Mouse (Mus musculus): ENCODE measurements around the gene AC131692.1. TPM values are rescaled to one million over a fixed set of nuclear protein-coding genes. Genes with fewer than 3 reads are reported as not detected.

Gene AC131692.1
- polyA plus RNA-seq, 1 experiment from 2014 or later, result not detected

DNA sequence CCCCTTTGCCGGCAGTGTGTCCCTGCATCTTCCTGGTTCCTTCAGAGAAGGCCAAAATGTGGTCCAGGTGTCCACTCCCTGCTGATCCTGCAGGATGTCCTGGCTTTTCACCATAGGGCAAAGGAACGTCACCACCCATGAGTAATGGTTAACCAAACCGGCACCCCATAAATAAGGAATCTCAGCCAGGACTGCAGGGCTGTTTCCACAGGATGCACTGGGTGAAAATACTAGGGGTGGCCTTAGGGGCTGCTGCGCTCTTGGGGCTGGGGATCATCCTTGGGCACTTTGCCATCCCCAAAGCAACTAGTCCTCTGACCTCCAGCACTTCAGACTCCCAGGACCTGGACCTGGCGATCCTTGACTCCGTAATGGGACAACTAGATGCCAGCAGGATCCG lies 11.4 kb downstream of the AC131692.1 start, which contains the start of gene Naaladl1:
Gene Naaladl1, plus strand, starts transcription at position 197 of the 400 bp plus-strand sequence.
- DNase-seq (ENCODE audit: low spot score) (no peak), ATAC-seq (no peak)
- H3K27me3 ChIP-seq (replicated peaks; ENCODE audit: insufficient read depth, low read length), result no peaks in the 10 kb centered on the region
- H3K4me1 ChIP-seq (ENCODE audit: insufficient read depth, low read depth, low read length), result no peaks in the 10 kb centered on the region
- 78% methylated on average over 7 of the region's 7 CpGs for WGBS
- TF ChIP-seq CTCF (IDR thresholded peaks at IDR 0.05) (no peak), EP300 (IDR thresholded peaks at IDR 0.05) (no peak)
- H3K4me2 ChIP-seq (replicated peaks; ENCODE audit: low read depth, low read length), result no peak within 1 kb of the TSS
- no peak within 1 kb of the TSS for H3K4me3 ChIP-seq (ENCODE audit: low read depth, low read length)
- no peaks in the 10 kb centered on the region for H3K9me3 ChIP-seq (ENCODE audit: low read length)
- H3K27ac ChIP-seq (ENCODE audit: low read length), result no peak within 1 kb of the TSS
- no peak within 1 kb of the TSS for H3K9ac ChIP-seq (replicated peaks; ENCODE audit: low read depth)
- H3K36me3 ChIP-seq (ENCODE audit: insufficient read depth, low read length), result no peaks in the 10 kb centered on the region

DNA sequence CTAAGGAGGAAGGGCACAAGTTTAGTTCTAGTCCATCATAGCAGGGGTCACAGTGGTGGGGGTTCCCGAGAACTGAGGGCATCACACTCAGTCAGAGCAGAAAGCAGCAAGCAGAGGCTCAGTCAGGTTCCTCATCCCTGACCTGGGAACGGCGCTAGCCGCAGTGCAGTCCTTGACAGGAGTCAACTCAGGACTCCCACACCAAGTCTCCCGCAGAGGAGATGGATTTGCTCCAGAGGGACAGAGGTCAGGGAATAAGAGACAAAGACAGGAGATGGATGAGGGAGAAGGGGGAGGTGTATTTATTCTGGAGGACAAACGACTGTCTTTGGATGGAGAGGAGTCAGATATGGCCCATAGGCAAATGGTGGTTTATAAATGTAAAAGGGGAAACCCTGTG lies 18.9 kb downstream of the AC131692.1 start:
- no peaks in the 10 kb centered on the region for H3K4me1 ChIP-seq (ENCODE audit: insufficient read depth, low read depth, low read length)
- ATAC-seq (no peak), DNase-seq (ENCODE audit: low spot score) (no peak)
- H3K9me3 ChIP-seq (ENCODE audit: low read length), result no peaks in the 10 kb centered on the region
- no peaks in the 10 kb centered on the region for H3K36me3 ChIP-seq (ENCODE audit: insufficient read depth, low read length)
- H3K4me3 ChIP-seq (ENCODE audit: low read depth, low read length), result no peak overlapping the region
- TF ChIP-seq EP300 (IDR thresholded peaks at IDR 0.05) (no peak), CTCF (IDR thresholded peaks at IDR 0.05) (no peak)
- H3K9ac ChIP-seq (replicated peaks; ENCODE audit: low read depth), result no peak overlapping the region
- no peak overlapping the region for H3K4me2 ChIP-seq (replicated peaks; ENCODE audit: low read depth, low read length)
- H3K27ac ChIP-seq (ENCODE audit: low read length), result no peak overlapping the region
- no peaks in the 10 kb centered on the region for H3K27me3 ChIP-seq (replicated peaks; ENCODE audit: insufficient read depth, low read length)
- 30% methylated on average over 6 of the region's 6 CpGs for WGBS

DNA sequence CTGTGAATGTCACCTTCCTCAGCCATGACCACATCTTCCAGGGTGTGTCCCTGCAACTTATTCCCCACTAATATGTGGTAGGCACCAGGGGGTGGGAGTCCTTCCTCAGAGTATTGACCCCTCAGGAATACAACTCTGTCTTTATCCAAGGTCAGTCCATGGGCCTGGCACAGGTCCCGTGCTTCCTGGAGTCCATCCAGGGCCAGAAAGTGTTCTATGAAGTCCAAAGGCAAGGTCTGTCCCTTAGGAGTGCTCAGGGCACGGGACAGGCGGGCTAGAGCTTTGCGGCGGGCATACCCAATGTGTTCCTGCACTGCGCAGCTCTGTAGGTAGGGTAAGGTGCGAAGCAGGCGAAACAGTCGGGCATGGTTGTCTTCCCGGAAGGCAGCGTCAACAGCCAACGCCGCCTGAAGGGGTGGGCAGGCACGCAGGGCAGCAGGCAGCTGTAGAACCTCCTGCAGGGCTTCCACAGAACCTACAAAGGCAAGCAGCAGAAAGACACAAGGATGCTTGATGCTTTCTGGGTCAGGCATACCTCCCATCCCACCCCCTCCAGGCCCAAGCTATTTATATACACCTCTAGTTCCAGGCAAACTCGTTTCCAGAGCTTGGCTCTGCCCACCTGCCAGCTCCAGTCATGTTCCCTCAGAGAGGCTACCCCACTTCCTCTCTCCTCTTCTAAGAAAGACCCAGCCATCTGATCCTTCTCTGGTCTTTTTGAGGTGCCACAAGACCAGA lies 22.1 kb downstream of the AC131692.1 start:
- Histone ChIP-seq H3K27me3 (replicated peaks; ENCODE audit: insufficient read depth, low read length) (no peaks in the 10 kb centered on the region), H3K4me2 (replicated peaks; ENCODE audit: low read depth, low read length) (no peak overlapping the region), H3K9ac (replicated peaks; ENCODE audit: low read depth) (no peak overlapping the region), H3K36me3 (ENCODE audit: insufficient read depth, low read length) (no peaks in the 10 kb centered on the region), H3K9me3 (ENCODE audit: low read length) (no peaks in the 10 kb centered on the region), H3K27ac (ENCODE audit: low read length) (no peak overlapping the region), H3K4me3 (ENCODE audit: low read depth, low read length) (no peak overlapping the region), H3K4me1 (ENCODE audit: insufficient read depth, low read depth, low read length) (no peaks in the 10 kb centered on the region)
- 84% methylated on average over 15 of the region's 15 CpGs for WGBS
- no peak for DNase-seq (ENCODE audit: low spot score)
- no peak for TF ChIP-seq EP300 (IDR thresholded peaks at IDR 0.05)
- no peak for TF ChIP-seq CTCF (IDR thresholded peaks at IDR 0.05)
- no peak for ATAC-seq

DNA sequence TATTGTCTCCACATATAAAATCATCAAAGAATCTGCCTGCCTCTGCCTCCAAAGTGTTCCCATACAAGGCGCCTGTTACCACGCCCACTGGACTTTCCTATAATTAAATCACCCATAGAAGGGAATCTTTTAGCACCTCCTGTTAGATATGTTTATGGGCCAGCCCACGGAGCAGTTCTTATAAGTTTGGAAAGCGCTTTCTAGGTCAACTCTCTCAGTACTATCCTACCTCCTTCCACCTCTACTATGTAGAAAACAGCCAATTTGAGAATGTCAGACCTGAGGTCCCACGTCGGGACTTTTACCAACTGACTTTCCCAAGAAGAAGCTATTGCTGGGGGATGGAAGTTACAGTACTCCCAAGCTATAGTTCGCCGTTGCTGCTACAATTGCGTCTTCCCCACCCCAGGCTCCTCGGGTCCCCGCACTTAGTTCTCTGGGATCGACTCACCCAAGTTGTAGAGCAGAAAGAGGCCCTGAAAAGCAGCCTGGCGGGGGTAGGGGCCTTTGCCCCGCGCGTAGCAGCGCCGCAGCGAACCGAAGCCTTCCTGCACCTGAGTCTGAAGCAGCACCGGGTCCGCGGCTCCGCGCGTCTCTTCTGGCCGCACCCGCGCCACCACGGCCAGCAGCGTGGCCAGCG lies 23.2 kb downstream of the AC131692.1 start:
- Histone ChIP-seq H3K27ac (ENCODE audit: low read length) (peak overlapping the region; percentile 92), H3K4me1 (ENCODE audit: insufficient read depth, low read depth, low read length) (no peaks in the 10 kb centered on the region), H3K27me3 (replicated peaks; ENCODE audit: insufficient read depth, low read length) (no peaks in the 10 kb centered on the region), H3K9me3 (ENCODE audit: low read length) (no peaks in the 10 kb centered on the region), H3K4me3 (ENCODE audit: low read depth, low read length) (peak overlapping the region; percentile 75), H3K9ac (replicated peaks; ENCODE audit: low read depth) (peak overlapping the region; percentile 58), H3K4me2 (replicated peaks; ENCODE audit: low read depth, low read length) (peak overlapping the region; percentile 98), H3K36me3 (ENCODE audit: insufficient read depth, low read length) (no peaks in the 10 kb centered on the region)
- ATAC-seq (no peak), DNase-seq (ENCODE audit: low spot score) (no peak)
- WGBS, result 4% methylated on average over 32 of the region's 32 CpGs
- TF ChIP-seq CTCF (IDR thresholded peaks at IDR 0.05) (no peak), EP300 (IDR thresholded peaks at IDR 0.05) (no peak)

DNA sequence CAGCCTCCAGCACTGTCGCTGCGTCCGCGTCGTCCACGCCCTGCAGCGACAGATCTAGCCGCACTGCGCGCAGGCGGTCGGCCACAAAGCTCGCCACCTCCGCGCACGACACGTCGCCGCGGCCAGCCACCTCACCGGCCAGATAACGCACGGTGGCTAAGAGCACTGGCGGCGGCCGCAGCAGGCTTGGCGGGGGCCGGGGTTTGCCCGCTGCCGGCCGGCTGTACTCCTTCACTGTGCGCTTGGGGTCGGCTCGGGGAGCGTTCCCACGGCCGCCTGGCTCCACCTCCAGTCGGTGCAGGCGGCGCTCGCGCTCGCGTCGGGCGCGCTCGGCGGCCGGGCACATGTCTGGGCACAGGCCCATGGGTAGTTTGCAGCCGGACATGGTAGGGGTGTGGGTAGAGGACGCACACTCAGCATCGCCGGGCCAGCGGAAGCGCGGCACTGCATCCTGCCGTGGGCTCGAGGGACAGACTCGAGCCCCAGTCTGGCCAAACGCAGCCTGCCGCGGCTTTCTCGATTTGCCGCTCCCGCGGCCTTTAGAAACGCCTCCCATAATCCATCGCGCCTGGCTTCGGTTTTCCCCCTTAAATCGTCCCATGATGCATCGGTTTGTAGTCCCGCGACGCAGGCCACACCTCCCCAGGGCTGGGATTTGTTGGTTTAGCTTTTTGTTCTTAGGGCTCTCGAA lies 23.9 kb downstream of the AC131692.1 start, which contains the start of gene Sac3d1:
Gene Sac3d1, minus strand, starts transcription at position 665 of the 691 bp plus-strand sequence.
- Histone ChIP-seq H3K27me3 (replicated peaks; ENCODE audit: insufficient read depth, low read length) (no peaks in the 10 kb centered on the region), H3K4me3 (ENCODE audit: low read depth, low read length) (peak within 1 kb of the TSS; percentile 75), H3K4me2 (replicated peaks; ENCODE audit: low read depth, low read length) (peak within 1 kb of the TSS; percentile 98), H3K36me3 (ENCODE audit: insufficient read depth, low read length) (no peaks in the 10 kb centered on the region), H3K4me1 (ENCODE audit: insufficient read depth, low read depth, low read length) (no peaks in the 10 kb centered on the region), H3K9ac (replicated peaks; ENCODE audit: low read depth) (peak within 1 kb of the TSS; percentile 58), H3K9me3 (ENCODE audit: low read length) (no peaks in the 10 kb centered on the region), H3K27ac (ENCODE audit: low read length) (peak within 1 kb of the TSS; percentile 92)
- peak; percentile 96 for DNase-seq (ENCODE audit: low spot score)
- peak; percentile 27 for TF ChIP-seq CTCF (IDR thresholded peaks at IDR 0.05)
- TF ChIP-seq EP300 (IDR thresholded peaks at IDR 0.05), result peak; percentile 51; the same call in 1 of the 2 replicates
- peak; percentile 92 for ATAC-seq
- under 1% methylated on average over 69 of the region's 77 CpGs for WGBS

DNA sequence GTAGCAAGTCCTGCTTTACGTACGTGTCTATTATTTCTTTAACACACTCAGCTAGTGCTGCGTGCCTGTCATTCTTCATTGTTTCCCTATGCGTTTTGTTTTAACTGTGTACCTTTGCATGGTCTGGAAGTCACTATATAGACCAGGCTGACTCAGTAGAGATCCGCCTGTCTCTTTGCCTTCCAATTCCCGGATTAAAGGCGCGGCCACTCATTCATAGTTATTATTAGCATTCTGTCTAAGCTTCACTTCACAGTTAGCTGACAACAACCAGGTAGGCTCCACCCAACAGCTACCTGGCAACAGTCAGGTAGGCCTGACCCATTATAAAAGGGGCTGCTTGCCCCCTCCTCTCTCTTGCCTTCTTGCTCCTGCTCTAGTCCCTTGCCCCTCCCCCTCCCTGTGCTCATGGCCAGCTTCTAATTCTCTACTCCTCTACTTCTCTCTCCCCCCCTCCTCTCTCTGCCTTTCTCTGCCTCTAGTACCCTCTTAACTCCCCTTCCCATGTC lies 24.5 kb downstream of the AC131692.1 start:
- peak; percentile 23; the same call in 1 of the 2 replicates for ATAC-seq

More for the DNA sequence above, 24.5 kb downstream of the AC131692.1 start:
- Histone ChIP-seq H3K9me3 (ENCODE audit: low read length) (no peaks in the 10 kb centered on the region), H3K9ac (replicated peaks; ENCODE audit: low read depth) (no peak overlapping the region), H3K4me2 (replicated peaks; ENCODE audit: low read depth, low read length) (peak overlapping the region; percentile 98), H3K27ac (ENCODE audit: low read length) (peak overlapping the region; percentile 92), H3K27me3 (replicated peaks; ENCODE audit: insufficient read depth, low read length) (no peaks in the 10 kb centered on the region), H3K36me3 (ENCODE audit: insufficient read depth, low read length) (no peaks in the 10 kb centered on the region), H3K4me1 (ENCODE audit: insufficient read depth, low read depth, low read length) (no peaks in the 10 kb centered on the region), H3K4me3 (ENCODE audit: low read depth, low read length) (peak overlapping the region; percentile 75)
- 1% methylated on average over 8 of the region's 8 CpGs for WGBS
- no peak for DNase-seq (ENCODE audit: low spot score)
- no peak for TF ChIP-seq CTCF (IDR thresholded peaks at IDR 0.05)
- 0 out of 2 replicates have a peak, but pooled peaks have one; percentile 24 for TF ChIP-seq EP300 (IDR thresholded peaks at IDR 0.05)

Measured in lung, postnatal 0 days (tissue).